ENCODE assay signal across 23 mouse cellular contexts in genomic region chr14:79018564-79018963, GRCm38 (mm10).
DNase-seq lines count a peak whose midpoint lies in the region; ATAC-seq and TF ChIP-seq lines count a peak whose summit lies in the region.
"Had no signal": no experiment of that assay in that cellular context is flagged by ENCODE, and none has a peak within 500 bp of the region (broad histone marks: within the 10 kb centered on the region; RNA-seq: fewer than 3 reads in every experiment).

No protein-coding gene starts in this region.

- no peak overlapping the region for H3K4me2 ChIP-seq in lung, postnatal 0 days (replicated peaks; ENCODE audit: low read depth, low read length)
- no peak overlapping the region for H3K4me2 ChIP-seq in neural tube, embryonic 15.5 days
- H3K4me2 ChIP-seq: forebrain, embryonic 13.5 days; heart, embryonic 11.5 days; hindbrain, embryonic 12.5 days; intestine, embryonic 15.5 days had no signal

- no peak overlapping the region for H3K9ac ChIP-seq in lung, postnatal 0 days (replicated peaks; ENCODE audit: low read depth)
- no peak overlapping the region for H3K9ac ChIP-seq in ES-E14 (ENCODE audit: insufficient read depth, low read depth, low read length, poor library complexity, severe bottlenecking)
- no peak overlapping the region for H3K9ac ChIP-seq in neural tube, embryonic 15.5 days (replicated peaks)
- H3K9ac ChIP-seq: forebrain, embryonic 13.5 days; hindbrain, embryonic 12.5 days; intestine, embryonic 15.5 days had no signal

- H3K27ac ChIP-seq in lung, postnatal 0 days (ENCODE audit: low read length), result no peak overlapping the region
- no peak overlapping the region for H3K27ac ChIP-seq in ES-E14 (ENCODE audit: insufficient read depth, low read depth, low read length, poor library complexity, severe bottlenecking)
- peak overlapping the region; percentile 29; the same call in 1 of the 2 replicates for H3K27ac ChIP-seq in brown adipose tissue, adult 24 weeks (replicated peaks; ENCODE audit: low read depth, low read length)
- H3K27ac ChIP-seq in neural tube, embryonic 15.5 days (replicated peaks), result no peak overlapping the region
- H3K27ac ChIP-seq: forebrain, embryonic 10.5 days; forebrain, embryonic 13.5 days; hindbrain, embryonic 12.5 days; intestine, embryonic 15.5 days had no signal

- peak; percentile 59 for DNase-seq in lung, postnatal 0 days (ENCODE audit: low spot score)
- no peak for DNase-seq in lung, adult 2 months
- DNase-seq in ES-CJ7 (ENCODE audit: low read depth, low spot score), result peak; percentile 86
- peak; percentile 76 for DNase-seq in ES-E14 (ENCODE audit: low read depth, low spot score)
- DNase-seq in adrenal gland, adult 8-10 months, result no peak
- DNase-seq: adrenal gland, postnatal 14 days; cerebellum, adult 18-20 months; cerebellum, adult 9-10 months; cerebellum, postnatal 14 days; gastrocnemius, postnatal 10 days; gastrocnemius, postnatal 36 days; heart, adult 11 months had no signal

- peak; percentile 43; the same call in 1 of the 2 replicates for TF ChIP-seq EP300 in lung, postnatal 0 days (IDR thresholded peaks at IDR 0.05)

- in situ Hi-C loops in ES-E14 (cut with MboI; ENCODE audit: low sequenced_read_pairs in 2 of 2, unreplicated experiment in 2 of 2), result no loop called here

- WGBS in lung, postnatal 0 days, result 44% methylated on average over 4 of the region's 4 CpGs
- 61% methylated on average over 4 of the region's 4 CpGs for WGBS in lung, adult 2 months
- 86% methylated on average over 4 of the region's 4 CpGs for WGBS in neural tube, embryonic 15.5 days

- no peaks in the 10 kb centered on the region for H3K4me1 ChIP-seq in lung, postnatal 0 days (ENCODE audit: insufficient read depth, low read depth, low read length)
- H3K4me1 ChIP-seq in lung, adult 2 months (ENCODE audit: control insufficient read depth, insufficient read depth, low read length), result no peaks in the 10 kb centered on the region
- peaks cover 14 to 16% of the 10 kb centered on the region in 2 experiments for H3K4me1 ChIP-seq in ES-E14 (ENCODE audit: control insufficient read depth in 2 of 2, insufficient read depth in 2 of 2, low read length in 2 of 2, poor library complexity in 1 of 2)
- H3K4me1 ChIP-seq in brown adipose tissue, adult 24 weeks (ENCODE audit: control insufficient read depth, insufficient read depth, insufficient read length, low read length), result peaks cover 9% of the 10 kb centered on the region; the same call in 1 of the 2 replicates
- H3K4me1 ChIP-seq in neural tube, embryonic 15.5 days, result peaks cover 14% of the 10 kb centered on the region
- H3K4me1 ChIP-seq: intestine, embryonic 15.5 days had no signal

- no peak for TF ChIP-seq POLR2A in lung, adult 2 months (IDR thresholded peaks at IDR 0.05; ENCODE audit: borderline replicate concordance, extremely low read depth, low read depth, low read length)

- no peaks in the 10 kb centered on the region for H3K36me3 ChIP-seq in lung, postnatal 0 days (ENCODE audit: insufficient read depth, low read length)
- peaks cover 2% of the 10 kb centered on the region; the same call in 1 of the 2 replicates for H3K36me3 ChIP-seq in ES-E14 (ENCODE audit: control insufficient read depth, insufficient read depth, low read length, poor library complexity, severe bottlenecking)
- 0 out of 2 replicates have a peak, but pooled peaks cover 2% of the 10 kb centered on the region for H3K36me3 ChIP-seq in neural tube, embryonic 15.5 days
- H3K36me3 ChIP-seq: forebrain, embryonic 10.5 days; hindbrain, embryonic 12.5 days; intestine, embryonic 15.5 days had no signal

- H3K9me3 ChIP-seq in lung, postnatal 0 days (ENCODE audit: low read length), result no peaks in the 10 kb centered on the region
- no peaks in the 10 kb centered on the region for H3K9me3 ChIP-seq in ES-E14 (ENCODE audit: control insufficient read depth, insufficient read depth, low read depth, low read length)
- no peaks in the 10 kb centered on the region for H3K9me3 ChIP-seq in neural tube, embryonic 15.5 days (replicated peaks)
- H3K9me3 ChIP-seq: forebrain, embryonic 10.5 days; forebrain, embryonic 13.5 days; G1E; hindbrain, embryonic 12.5 days; intestine, embryonic 15.5 days had no signal

- H3K4me3 ChIP-seq in lung, postnatal 0 days (ENCODE audit: low read depth, low read length), result no peak overlapping the region
- no peak overlapping the region for H3K4me3 ChIP-seq in lung, adult 2 months (replicated peaks; ENCODE audit: extremely low read depth, low read depth, low read length)
- no peak overlapping the region for H3K4me3 ChIP-seq in ES-E14 (ENCODE audit: insufficient read depth in 1 of 2, low read depth in 1 of 2, low read length in 2 of 2, poor library complexity in 1 of 2, severe bottlenecking in 1 of 2)
- no peak overlapping the region for H3K4me3 ChIP-seq in brown adipose tissue, adult 24 weeks (ENCODE audit: insufficient read depth, low read depth, low read length)
- no peak overlapping the region for H3K4me3 ChIP-seq in neural tube, embryonic 15.5 days (replicated peaks)
- H3K4me3 ChIP-seq: forebrain, embryonic 10.5 days; forebrain, embryonic 13.5 days; hindbrain, embryonic 12.5 days; intestine, embryonic 15.5 days had no signal

- no peak; the same call in 1 of the 2 replicates for ATAC-seq in lung, postnatal 0 days
- ATAC-seq in neural tube, embryonic 15.5 days (ENCODE audit: low FRiP score), result no peak
- ATAC-seq: CD4-positive, CD25-positive, alpha-beta regulatory T cell, adult 4 months; forebrain, embryonic 13.5 days; forebrain, embryonic 16.5 days; hindbrain, embryonic 16.5 days; intestine, embryonic 15.5 days had no signal

- no peaks in the 10 kb centered on the region for H3K27me3 ChIP-seq in lung, postnatal 0 days (replicated peaks; ENCODE audit: insufficient read depth, low read length)
- no peaks in the 10 kb centered on the region for H3K27me3 ChIP-seq in neural tube, embryonic 15.5 days (replicated peaks)
- H3K27me3 ChIP-seq: forebrain, embryonic 13.5 days; hindbrain, embryonic 12.5 days; intestine, embryonic 15.5 days had no signal

- TF ChIP-seq CTCF in lung, postnatal 0 days (IDR thresholded peaks at IDR 0.05), result no peak
- no peak for TF ChIP-seq CTCF in lung, adult 2 months (IDR thresholded peaks at IDR 0.05; ENCODE audit: insufficient read depth, low read length)

TF ChIP-seq in ES-E14, 5 proteins besides CTCF, POLR2A, EP300 and RAD21:
- TF ChIP-seq CHD2 (IDR thresholded peaks at IDR 0.05; ENCODE audit: low read depth, low read length) (peak; percentile 74; the same call in 1 of the 2 replicates), ZNF384 (IDR thresholded peaks at IDR 0.05; ENCODE audit: low read depth, low read length) (no peak)

Comparison
In these comparisons a context has a peak if more than half of its experiments do, and no peak if none do; other contexts are left out.
1. DNase-seq: peak in lung, postnatal 0 days (single experiment), ES-CJ7 (single experiment) and ES-E14 (single experiment); none in lung, adult 2 months (single experiment) and adrenal gland, adult 8-10 months (single experiment).